Mouse (Mus musculus): ENCODE measurements around the gene Zfpl1. TPM values are rescaled to one million over a fixed set of nuclear protein-coding genes. Genes with fewer than 3 reads are reported as not detected.

Gene Zfpl1
- polyA plus RNA-seq, 1 experiment from 2014 or later, result 75.0 TPM

- H3K4me3 ChIP-seq, result no peak within 1 kb of the TSS
- H3K9ac ChIP-seq, result no peak within 1 kb of the TSS
- no peak within 1 kb of the TSS for H3K27ac ChIP-seq
- peaks cover 30% of the 10 kb centered on the region for H3K36me3 ChIP-seq
- H3K4me1 ChIP-seq, result peaks cover 22% of the 10 kb centered on the region
- H3K4me2 ChIP-seq (replicated peaks), result no peak within 1 kb of the TSS; the same call in 1 of the 2 replicates
- no peaks in the 10 kb centered on the region for H3K9me3 ChIP-seq (replicated peaks)
- WGBS, result 87% methylated on average over 9 of the region's 9 CpGs
- ATAC-seq (ENCODE audit: low FRiP score), result no peak
- no peaks in the 10 kb centered on the region for H3K27me3 ChIP-seq
Observed at GRCm38 (mm10) chr19:6082156-6082555, 2.6 kb downstream of the Zfpl1 start, which contains the start of gene Gm28374. TSS of gene Gm28374 (minus strand) at chr19:6082256.

GRCm38 (mm10) chr19:6079983-6080480, 4.7 kb downstream of the Zfpl1 start, which contains the start of gene Tmem262:
TSS of gene Tmem262 (plus strand) at chr19:6080033.
- H3K27ac ChIP-seq, result no peak within 1 kb of the TSS
- 93% methylated on average over 12 of the region's 12 CpGs for WGBS
- ATAC-seq (ENCODE audit: low FRiP score), result no peak
- no peaks in the 10 kb centered on the region for H3K9me3 ChIP-seq (replicated peaks)
- no peak within 1 kb of the TSS for H3K4me3 ChIP-seq
- no peak within 1 kb of the TSS; the same call in 1 of the 2 replicates for H3K9ac ChIP-seq
- H3K27me3 ChIP-seq, result no peaks in the 10 kb centered on the region
- peaks cover 33% of the 10 kb centered on the region for H3K4me1 ChIP-seq
- peaks cover 29% of the 10 kb centered on the region for H3K36me3 ChIP-seq
- H3K4me2 ChIP-seq (replicated peaks), result no peak within 1 kb of the TSS

DNA sequence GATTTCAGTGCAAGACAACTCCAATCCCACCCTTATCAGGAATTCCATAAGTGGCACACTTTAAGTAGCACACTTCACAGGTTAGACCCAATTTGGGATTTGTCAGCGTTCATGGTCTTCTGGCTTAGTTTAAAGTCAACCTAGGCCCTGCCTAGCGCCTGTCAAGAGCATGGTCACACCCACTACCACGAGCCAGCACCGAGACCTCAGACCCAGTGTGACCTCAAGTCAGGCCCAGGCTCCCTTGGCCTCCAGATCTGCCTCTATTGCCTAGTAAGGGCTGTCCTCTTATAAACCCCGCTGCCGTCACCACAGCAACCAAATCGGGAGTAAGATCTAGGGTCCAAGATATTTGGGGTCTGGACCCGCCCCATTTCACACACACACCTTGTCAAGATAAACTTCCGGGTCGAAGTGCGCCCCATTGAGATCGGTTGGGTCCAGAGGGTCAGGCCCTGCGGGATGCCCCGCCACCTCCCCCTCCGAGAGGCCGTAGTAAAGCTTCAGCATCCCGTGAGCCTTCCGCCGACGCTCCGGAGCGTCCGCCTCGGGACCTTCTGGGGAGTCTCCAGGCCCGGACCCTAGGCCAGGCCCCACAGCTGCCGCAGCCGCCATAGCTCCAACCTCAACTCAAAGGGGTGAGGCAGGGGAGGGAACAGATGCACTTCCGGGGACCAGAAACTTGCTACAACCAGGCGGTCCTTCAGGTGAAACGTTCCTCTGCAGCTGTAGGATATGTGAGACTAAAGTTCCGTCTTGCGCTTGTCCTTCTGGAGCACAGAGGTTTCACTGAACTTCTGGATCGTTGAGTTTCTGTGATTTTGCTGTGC, 8.0 kb downstream of the Zfpl1 start, which contains the start of gene Vps51:
Gene Vps51 (minus strand): TSS at position 668 of the 830 bp plus-strand sequence.
- Histone ChIP-seq H3K4me3 (peak within 1 kb of the TSS; percentile 72), H3K4me2 (replicated peaks) (peak within 1 kb of the TSS; percentile 87), H3K27ac (peak within 1 kb of the TSS; percentile 88), H3K36me3 (peaks cover 36% of the 10 kb centered on the region), H3K4me1 (peaks cover 22% of the 10 kb centered on the region), H3K27me3 (no peaks in the 10 kb centered on the region), H3K9me3 (replicated peaks) (no peaks in the 10 kb centered on the region), H3K9ac (peak within 1 kb of the TSS; percentile 74)
- 1% methylated on average over 33 of the region's 33 CpGs for whole genome bisulfite sequencing
- ATAC-seq (ENCODE audit: low FRiP score), result peak; percentile 87

GRCm38 (mm10) chr19:6073889-6074288, 10.9 kb downstream of the Zfpl1 start:
- Histone ChIP-seq H3K4me2 (replicated peaks) (no peak overlapping the region), H3K4me1 (peaks cover 22% of the 10 kb centered on the region), H3K9ac (no peak overlapping the region), H3K36me3 (peaks cover 36% of the 10 kb centered on the region), H3K27me3 (no peaks in the 10 kb centered on the region), H3K27ac (no peak overlapping the region), H3K4me3 (no peak overlapping the region), H3K9me3 (replicated peaks) (no peaks in the 10 kb centered on the region)
- no peak for ATAC-seq (ENCODE audit: low FRiP score)
- 95% methylated on average over 5 of the region's 5 CpGs for WGBS

DNA sequence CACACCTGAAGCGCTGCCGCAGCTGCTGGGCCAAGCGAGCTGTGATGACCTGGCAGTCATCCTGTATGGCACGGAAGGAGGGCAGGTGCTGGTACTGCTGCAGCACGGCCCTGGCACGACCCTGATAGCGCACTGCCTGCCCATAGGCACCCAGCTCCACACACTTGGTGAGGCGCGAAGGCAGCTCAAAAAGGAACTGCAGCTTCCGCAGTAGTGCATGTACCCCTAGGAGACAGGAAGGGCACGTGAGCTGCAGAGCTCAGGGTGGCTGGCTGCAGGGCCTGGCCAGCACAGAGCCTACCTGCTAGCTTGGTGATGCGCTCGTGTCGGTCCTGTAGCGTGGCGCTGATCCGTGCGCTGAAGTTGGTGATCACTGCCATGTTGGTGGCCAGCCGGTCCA, 13.5 kb downstream of the Zfpl1 start:
- Histone ChIP-seq H3K4me2 (replicated peaks) (no peak overlapping the region), H3K4me1 (peaks cover 35% of the 10 kb centered on the region), H3K27ac (no peak overlapping the region), H3K9me3 (replicated peaks) (no peaks in the 10 kb centered on the region), H3K36me3 (peaks cover 38% of the 10 kb centered on the region), H3K27me3 (no peaks in the 10 kb centered on the region), H3K9ac (no peak overlapping the region), H3K4me3 (no peak overlapping the region)
- no peak for ATAC-seq (ENCODE audit: low FRiP score)
- WGBS, result 95% methylated on average over 19 of the region's 19 CpGs

DNA sequence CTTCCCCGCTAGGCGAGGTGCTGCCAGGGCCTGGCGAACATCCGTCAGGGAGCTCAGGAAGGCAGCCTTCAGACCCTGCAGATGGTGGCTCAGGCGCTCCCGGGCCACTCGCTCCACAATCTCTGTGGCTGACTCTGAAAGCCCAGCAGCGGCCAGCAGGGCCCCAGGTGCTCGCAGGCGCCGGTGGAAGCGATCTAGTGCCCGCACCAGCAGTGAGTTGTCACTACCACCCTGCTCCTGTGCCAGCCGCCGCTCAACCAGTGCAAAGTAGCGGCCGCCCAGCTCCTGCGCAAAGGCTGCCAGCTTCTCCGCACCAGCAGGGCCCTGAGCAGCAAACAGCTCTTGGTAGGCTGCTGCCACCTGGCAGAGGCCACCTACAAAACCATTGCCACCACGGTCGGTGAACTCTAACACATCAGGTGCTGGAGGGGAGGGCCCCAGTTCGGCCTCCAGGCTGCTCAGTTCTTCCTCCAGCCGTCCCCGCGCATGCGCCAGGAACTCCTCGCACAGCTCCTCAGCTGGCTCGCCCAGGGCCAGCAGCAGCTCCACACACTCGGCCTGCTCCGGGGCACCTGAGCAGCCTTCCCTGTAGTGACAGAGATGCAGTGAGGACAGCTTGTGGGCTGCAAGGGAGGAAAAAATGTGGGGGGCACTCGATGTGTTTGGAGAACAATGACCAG, 14.0 kb downstream of the Zfpl1 start:
- Histone ChIP-seq H3K27ac (no peak overlapping the region), H3K9ac (no peak overlapping the region), H3K36me3 (peaks cover 38% of the 10 kb centered on the region), H3K27me3 (no peaks in the 10 kb centered on the region), H3K4me2 (replicated peaks) (no peak overlapping the region), H3K4me1 (peaks cover 35% of the 10 kb centered on the region), H3K9me3 (replicated peaks) (no peaks in the 10 kb centered on the region), H3K4me3 (no peak overlapping the region)
- 88% methylated on average over 31 of the region's 31 CpGs for WGBS
- no peak for ATAC-seq (ENCODE audit: low FRiP score)

- H3K4me3 ChIP-seq, result no peak overlapping the region
- H3K9ac ChIP-seq, result no peak overlapping the region
- H3K27me3 ChIP-seq, result no peaks in the 10 kb centered on the region
- H3K4me2 ChIP-seq (replicated peaks), result no peak overlapping the region
- no peak overlapping the region for H3K27ac ChIP-seq
- WGBS, result 94% methylated on average over 10 of the region's 10 CpGs
- H3K4me1 ChIP-seq, result peaks cover 28% of the 10 kb centered on the region
- H3K36me3 ChIP-seq, result peaks cover 38% of the 10 kb centered on the region
- no peaks in the 10 kb centered on the region for H3K9me3 ChIP-seq (replicated peaks)
- ATAC-seq (ENCODE audit: low FRiP score), result no peak
Observed at GRCm38 (mm10) chr19:6069851-6070250, 14.9 kb downstream of the Zfpl1 start.

DNA sequence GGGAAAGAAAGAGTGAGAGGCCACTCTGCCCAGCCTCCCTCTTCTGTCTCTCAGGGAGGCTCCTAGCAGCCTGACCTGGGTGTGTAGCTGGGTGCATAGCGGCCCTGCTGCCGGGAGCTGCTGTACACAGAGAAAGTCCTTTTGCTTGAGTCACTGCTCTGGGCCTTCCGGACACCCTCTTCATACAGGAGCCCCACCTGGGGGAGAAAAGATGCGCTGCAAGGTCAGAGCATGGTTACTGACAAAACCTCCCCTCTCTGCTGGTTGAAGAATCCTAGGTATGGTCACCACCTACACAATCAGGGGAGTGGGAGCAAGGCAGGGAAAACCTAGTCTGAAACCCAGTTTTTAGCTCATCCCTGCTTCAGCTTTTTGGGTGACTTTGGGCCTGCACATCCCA, 15.8 kb downstream of the Zfpl1 start:
- ATAC-seq (ENCODE audit: low FRiP score), result no peak
- peaks cover 28% of the 10 kb centered on the region for H3K4me1 ChIP-seq
- no peak overlapping the region for H3K9ac ChIP-seq
- H3K4me2 ChIP-seq (replicated peaks), result no peak overlapping the region
- no peak overlapping the region for H3K27ac ChIP-seq
- H3K4me3 ChIP-seq, result no peak overlapping the region
- 85% methylated on average over 4 of the region's 4 CpGs for WGBS
- H3K27me3 ChIP-seq, result no peaks in the 10 kb centered on the region
- H3K9me3 ChIP-seq (replicated peaks), result no peaks in the 10 kb centered on the region
- peaks cover 31% of the 10 kb centered on the region for H3K36me3 ChIP-seq

- Histone ChIP-seq H3K4me1 (peaks cover 36% of the 10 kb centered on the region), H3K9ac (peak within 1 kb of the TSS; percentile 78), H3K27me3 (no peaks in the 10 kb centered on the region), H3K27ac (peak within 1 kb of the TSS; percentile 93), H3K36me3 (peaks cover 31% of the 10 kb centered on the region), H3K9me3 (replicated peaks) (no peaks in the 10 kb centered on the region), H3K4me2 (replicated peaks) (peak within 1 kb of the TSS; percentile 96), H3K4me3 (peak within 1 kb of the TSS; percentile 51)
- WGBS, result 7% methylated on average over 33 of the region's 33 CpGs
- ATAC-seq (ENCODE audit: low FRiP score), result peak; percentile 91
Observed at GRCm38 (mm10) chr19:6067724-6068415, 16.9 kb downstream of the Zfpl1 start, which contains the start of gene Tm7sf2. TSS of gene Tm7sf2 (minus strand) at chr19:6068373.

DNA sequence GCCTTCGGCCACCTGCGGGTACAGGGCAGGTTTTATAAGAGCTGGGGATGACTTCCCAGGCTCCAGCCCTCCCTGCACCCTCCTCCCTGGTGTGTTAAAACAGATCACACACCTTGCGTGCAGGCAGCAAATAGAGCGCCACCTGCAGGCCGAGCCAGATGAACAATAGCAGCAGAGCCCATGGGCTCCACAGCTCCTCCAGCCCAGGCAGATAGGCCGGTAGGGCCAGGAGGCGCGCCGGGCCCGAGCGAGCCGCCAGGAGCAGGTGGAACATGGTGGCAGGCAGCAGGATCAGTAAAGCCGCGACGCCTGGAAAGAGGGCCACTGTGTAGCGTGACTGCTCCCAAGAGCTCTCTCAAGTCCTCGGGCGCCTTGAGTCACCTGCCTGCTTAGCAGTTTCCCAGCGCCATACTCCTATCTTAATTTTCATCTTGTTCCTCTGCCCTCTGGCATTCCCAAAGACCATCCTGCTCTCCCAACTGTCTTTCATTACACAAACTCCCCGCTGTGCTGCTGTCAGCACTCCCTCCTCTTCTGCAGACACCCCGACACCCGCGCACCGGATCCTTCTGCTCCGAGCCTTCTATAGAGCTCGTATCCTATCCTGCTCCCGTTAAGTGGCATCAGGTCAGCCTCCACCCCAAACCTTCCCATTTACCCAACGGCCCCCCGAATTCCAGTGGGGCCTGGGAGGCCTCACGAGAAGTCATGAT, 17.6 kb downstream of the Zfpl1 start:
- peak overlapping the region; percentile 51 for H3K4me3 ChIP-seq
- 1% methylated on average over 30 of the region's 30 CpGs for WGBS
- H3K27ac ChIP-seq, result peak overlapping the region; percentile 93

DNA sequence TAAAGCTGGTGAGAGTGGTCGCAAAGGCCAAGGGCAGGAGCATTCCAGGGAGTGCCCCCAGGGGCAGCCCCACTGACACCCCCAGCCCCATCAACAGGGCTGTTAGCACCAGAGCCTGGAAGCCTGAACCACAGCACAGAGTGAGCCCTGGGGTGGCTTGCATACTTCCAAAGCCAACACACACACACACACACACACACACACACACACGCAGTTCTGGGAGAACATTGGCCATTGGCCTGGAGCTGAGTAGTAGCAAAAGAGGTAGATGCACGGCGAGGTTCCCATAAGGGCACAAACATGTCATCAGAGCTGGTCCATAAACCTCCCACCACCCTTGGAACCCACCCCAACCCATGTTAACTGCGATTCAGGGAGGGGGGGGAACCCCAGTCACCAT, 18.2 kb downstream of the Zfpl1 start:
- 36% methylated on average over 5 of the region's 5 CpGs for WGBS
- peaks cover 48% of the 10 kb centered on the region for H3K4me1 ChIP-seq
- peak overlapping the region; percentile 96 for H3K4me2 ChIP-seq (replicated peaks)
- peaks cover 28% of the 10 kb centered on the region for H3K36me3 ChIP-seq
- H3K9me3 ChIP-seq (replicated peaks), result no peaks in the 10 kb centered on the region
- H3K27me3 ChIP-seq, result no peaks in the 10 kb centered on the region
- peak overlapping the region; percentile 78 for H3K9ac ChIP-seq
- ATAC-seq (ENCODE audit: low FRiP score), result no peak
- peak overlapping the region; percentile 51 for H3K4me3 ChIP-seq
- H3K27ac ChIP-seq, result peak overlapping the region; percentile 93

More for the DNA sequence above, 17.6 kb downstream of the Zfpl1 start:
- ATAC-seq (ENCODE audit: low FRiP score), result peak; percentile 78
- Histone ChIP-seq H3K9me3 (replicated peaks) (no peaks in the 10 kb centered on the region), H3K4me2 (replicated peaks) (peak overlapping the region; percentile 96), H3K36me3 (peaks cover 28% of the 10 kb centered on the region), H3K4me1 (peaks cover 43% of the 10 kb centered on the region), H3K27me3 (no peaks in the 10 kb centered on the region), H3K9ac (peak overlapping the region; percentile 78)

Data from hindbrain, embryonic 12.5 days (tissue).